Mouse (Mus musculus): Measurements from ENCODE around the gene Fn3krp. TPM values are rescaled to one million over a fixed set of nuclear protein-coding genes. Genes with fewer than 3 reads are reported as not detected.

Fn3krp gene
- polyA plus RNA-seq, 1 experiment from 2014 or later = 7.1 TPM

DNA sequence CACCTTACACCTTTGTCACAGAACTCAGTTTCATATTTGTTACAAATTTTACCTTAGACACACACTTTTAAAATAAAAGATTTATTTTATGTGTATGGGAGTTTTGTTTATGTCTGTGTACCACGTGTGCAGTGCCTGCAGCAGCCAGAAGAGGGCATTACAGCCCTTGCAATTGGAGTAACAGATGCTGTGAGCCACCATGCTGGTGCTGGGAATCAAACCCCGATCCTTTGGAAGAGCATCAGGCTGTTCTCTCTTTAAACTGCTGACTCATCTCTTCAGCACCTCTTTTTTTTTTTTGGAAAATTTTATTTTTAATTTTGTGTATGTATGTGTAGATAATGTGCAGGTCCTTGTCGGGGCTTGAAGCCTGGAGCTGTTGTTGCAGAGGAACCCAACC lies 36.7 kb downstream of the Fn3krp start:
- Histone ChIP-seq H3K36me3 (ENCODE audit: control insufficient read depth, insufficient read depth, low read length) (peaks cover 17% of the 10 kb centered on the region; the same call in 1 of the 2 replicates), H3K4me3 (ENCODE audit: low read depth, low read length) (no peak overlapping the region), H3K4me1 (ENCODE audit: control insufficient read depth, insufficient read depth, low read length) (no peaks in the 10 kb centered on the region), H3K27me3 (ENCODE audit: control insufficient read depth, insufficient read depth, low read length) (no peaks in the 10 kb centered on the region), H3K27ac (ENCODE audit: low read length) (no peak overlapping the region), H3K4me2 (replicated peaks; ENCODE audit: low read depth, low read length) (no peak overlapping the region), H3K9ac (replicated peaks; ENCODE audit: low read depth, low read length) (no peak overlapping the region), H3K9me3 (ENCODE audit: control insufficient read depth, low read depth, low read length) (no peaks in the 10 kb centered on the region)
- WGBS = 90% methylated on average over 3 of the region's 3 CpGs
- ATAC-seq (ENCODE audit: insufficient number of reproducible peaks, insufficient read depth, low FRiP score, low read depth) = no peak

- Histone ChIP-seq H3K27ac (ENCODE audit: low read length) (no peak overlapping the region), H3K36me3 (ENCODE audit: control insufficient read depth, insufficient read depth, low read length) (peaks cover 11% of the 10 kb centered on the region), H3K9ac (replicated peaks; ENCODE audit: low read depth, low read length) (no peak overlapping the region), H3K4me3 (ENCODE audit: low read depth, low read length) (no peak overlapping the region), H3K4me1 (ENCODE audit: control insufficient read depth, insufficient read depth, low read length) (no peaks in the 10 kb centered on the region), H3K4me2 (replicated peaks; ENCODE audit: low read depth, low read length) (no peak overlapping the region), H3K27me3 (ENCODE audit: control insufficient read depth, insufficient read depth, low read length) (no peaks in the 10 kb centered on the region), H3K9me3 (ENCODE audit: control insufficient read depth, low read depth, low read length) (no peaks in the 10 kb centered on the region)
- ATAC-seq (ENCODE audit: insufficient number of reproducible peaks, insufficient read depth, low FRiP score, low read depth) = no peak
- 89% methylated on average over 6 of the region's 6 CpGs for WGBS
Measured at GRCm38 (mm10) chr11:121467408-121467807, 46.2 kb downstream of the Fn3krp start.

- no peak for ATAC-seq (ENCODE audit: insufficient number of reproducible peaks, insufficient read depth, low FRiP score, low read depth)
- H3K9me3 ChIP-seq (ENCODE audit: control insufficient read depth, low read depth, low read length) = no peaks in the 10 kb centered on the region
- no peak overlapping the region for H3K9ac ChIP-seq (replicated peaks; ENCODE audit: low read depth, low read length)
- peaks cover 6% of the 10 kb centered on the region; the same call in 1 of the 2 replicates for H3K36me3 ChIP-seq (ENCODE audit: control insufficient read depth, insufficient read depth, low read length)
- H3K4me2 ChIP-seq (replicated peaks; ENCODE audit: low read depth, low read length) = no peak overlapping the region
- 80% methylated on average over 3 of the region's 3 CpGs for WGBS
- H3K4me3 ChIP-seq (ENCODE audit: low read depth, low read length) = no peak overlapping the region
- no peaks in the 10 kb centered on the region for H3K27me3 ChIP-seq (ENCODE audit: control insufficient read depth, insufficient read depth, low read length)
- H3K4me1 ChIP-seq (ENCODE audit: control insufficient read depth, insufficient read depth, low read length) = no peaks in the 10 kb centered on the region
- H3K27ac ChIP-seq (ENCODE audit: low read length) = no peak overlapping the region
Measured at GRCm38 (mm10) chr11:121474831-121475230, 53.6 kb downstream of the Fn3krp start.

DNA sequence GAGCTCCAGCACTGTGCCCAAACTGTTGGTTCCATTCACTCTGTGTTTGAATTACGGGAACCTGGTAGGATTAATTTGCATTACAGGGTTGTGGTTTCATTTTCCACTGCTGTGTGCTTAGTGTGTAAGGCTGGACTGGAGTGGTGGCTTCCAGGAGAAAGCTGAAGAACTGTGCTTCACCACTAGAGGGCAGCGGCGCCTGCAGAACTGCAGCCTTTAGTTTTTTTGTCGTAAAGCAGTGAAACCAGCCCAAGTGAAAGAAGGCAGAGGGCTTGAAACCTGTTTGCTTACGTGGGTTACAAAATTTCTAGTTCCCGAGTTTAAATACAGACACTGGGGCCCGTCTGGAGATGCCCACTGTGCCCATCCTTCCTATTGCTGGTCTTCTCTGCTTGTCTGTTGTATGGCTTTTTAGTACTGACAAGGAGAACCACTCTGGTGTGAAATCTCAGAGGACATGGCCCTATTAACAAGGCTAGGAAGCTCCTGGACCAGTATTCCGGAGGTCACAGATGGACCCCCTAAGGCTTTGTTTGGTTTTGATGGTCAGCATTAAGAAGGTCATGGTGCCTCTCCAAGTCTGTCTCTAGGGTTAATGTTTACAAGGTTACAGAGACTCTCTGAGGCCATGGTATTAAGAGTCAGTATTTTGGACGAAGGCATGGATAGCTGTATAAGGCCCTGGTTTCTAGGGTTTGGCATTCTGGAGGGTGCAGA lies 54.7 kb downstream of the Fn3krp start:
- Histone ChIP-seq H3K27ac (ENCODE audit: low read length) (no peak overlapping the region), H3K4me1 (ENCODE audit: control insufficient read depth, insufficient read depth, low read length) (no peaks in the 10 kb centered on the region), H3K27me3 (ENCODE audit: control insufficient read depth, insufficient read depth, low read length) (no peaks in the 10 kb centered on the region), H3K9me3 (ENCODE audit: control insufficient read depth, low read depth, low read length) (no peaks in the 10 kb centered on the region), H3K4me3 (ENCODE audit: low read depth, low read length) (no peak overlapping the region), H3K9ac (replicated peaks; ENCODE audit: low read depth, low read length) (no peak overlapping the region), H3K4me2 (replicated peaks; ENCODE audit: low read depth, low read length) (no peak overlapping the region), H3K36me3 (ENCODE audit: control insufficient read depth, insufficient read depth, low read length) (peaks cover 6% of the 10 kb centered on the region; the same call in 1 of the 2 replicates)
- WGBS = 32% methylated on average over 9 of the region's 9 CpGs
- no peak; the same call in 1 of the 2 replicates for ATAC-seq (ENCODE audit: insufficient number of reproducible peaks, insufficient read depth, low FRiP score, low read depth)

- 83% methylated on average over 15 of the region's 15 CpGs for WGBS
- ATAC-seq (ENCODE audit: insufficient number of reproducible peaks, insufficient read depth, low FRiP score, low read depth) = no peak
- Histone ChIP-seq H3K4me2 (replicated peaks; ENCODE audit: low read depth, low read length) (no peak overlapping the region), H3K4me3 (ENCODE audit: low read depth, low read length) (no peak overlapping the region), H3K36me3 (ENCODE audit: control insufficient read depth, insufficient read depth, low read length) (0 out of 2 replicates have a peak, but pooled peaks cover 6% of the 10 kb centered on the region), H3K4me1 (ENCODE audit: control insufficient read depth, insufficient read depth, low read length) (no peaks in the 10 kb centered on the region), H3K9ac (replicated peaks; ENCODE audit: low read depth, low read length) (no peak overlapping the region), H3K27ac (ENCODE audit: low read length) (0 out of 2 replicates have a peak overlapping the region, but pooled peaks have one; percentile 33), H3K27me3 (ENCODE audit: control insufficient read depth, insufficient read depth, low read length) (no peaks in the 10 kb centered on the region), H3K9me3 (ENCODE audit: control insufficient read depth, low read depth, low read length) (no peaks in the 10 kb centered on the region)
Measured at GRCm38 (mm10) chr11:121479476-121480203, 58.4 kb downstream of the Fn3krp start.

Small RNA genes lying within 50 kb of the gene (microRNA-seq; reads per million reads assigned to microRNA genes)
- not detected for gene Mir7236

Other genes with a start within 250 kb of the Fn3krp start
- gene Hexdc, start 217.0 kb upstream of the Fn3krp start, polyA plus RNA-seq (2014; fragmentation: Nextera tagmentation; extraction: Ambion mirVana) = 12.0 and 12.6 TPM in 2 replicates
- gene Ogfod3, start 216.7 kb upstream of the Fn3krp start, polyA plus RNA-seq (2014; fragmentation: Nextera tagmentation; extraction: Ambion mirVana) = 28.0 and 34.7 TPM in 2 replicates
- gene Cybc1, start 192.1 kb upstream of the Fn3krp start, polyA plus RNA-seq (2014; fragmentation: Nextera tagmentation; extraction: Ambion mirVana) = 36.9 and 40.6 TPM in 2 replicates
- gene Narf, start 184.1 kb upstream of the Fn3krp start, polyA plus RNA-seq (2014; fragmentation: Nextera tagmentation; extraction: Ambion mirVana) = 43.2 and 53.8 TPM in 2 replicates
- 9.6 and 11.6 TPM in 2 replicates for gene Foxk2, start 161.4 kb upstream of the Fn3krp start, polyA plus RNA-seq (2014; fragmentation: Nextera tagmentation; extraction: Ambion mirVana)
- 97.9 and 105 TPM in 2 replicates for gene Wdr45b, start 67.0 kb upstream of the Fn3krp start, polyA plus RNA-seq (2014; fragmentation: Nextera tagmentation; extraction: Ambion mirVana)
- gene Rab40b, start 33.1 kb upstream of the Fn3krp start, polyA plus RNA-seq (2014; fragmentation: Nextera tagmentation; extraction: Ambion mirVana) = 7.2 and 7.3 TPM in 2 replicates
- gene Fn3k, start 13.5 kb downstream of the Fn3krp start, polyA plus RNA-seq (2014; fragmentation: Nextera tagmentation; extraction: Ambion mirVana) = 0.87 and 1.2 TPM in 2 replicates
- gene Tbcd, start 30.5 kb downstream of the Fn3krp start, polyA plus RNA-seq (2014; fragmentation: Nextera tagmentation; extraction: Ambion mirVana) = 32.0 and 33.2 TPM in 2 replicates
- 8.6 and 8.9 TPM in 2 replicates for gene Zfp750, start 97.9 kb downstream of the Fn3krp start, polyA plus RNA-seq (2014; fragmentation: Nextera tagmentation; extraction: Ambion mirVana)